Mouse (Mus musculus) G1E (cell line): ENCODE results near the gene Mfn2. TPM values are rescaled to one million over a fixed set of nuclear protein-coding genes. Genes with fewer than 3 reads are reported as not detected.

Experiments used
- ATAC-seq: 2 replicates; pipeline ENCODE4 v1.8.0; 2016; ENCODE audit warnings: mild to moderate bottlenecking; ENCODE audit not compliant: insufficient number of reproducible peaks, poor library complexity, low FRiP score, severe bottlenecking; ENCODE audit errors: extremely low read depth
- DNase-seq: peaks from one replicate; pipeline ENCODE4 v3.0.0; 2012; ENCODE audit warnings: low spot score
- H3K27me3 ChIP-seq: 2 replicates; pipeline ENCODE4 v1.6.1; 2012; ENCODE audit warnings: mild to moderate bottlenecking, low read length, inconsistent platforms; ENCODE audit not compliant: insufficient read depth
- H3K36me3 ChIP-seq: replicated peaks from 2 replicates; pipeline ENCODE3; 2012; ENCODE audit warnings: mild to moderate bottlenecking, inconsistent platforms
- H3K4me1 ChIP-seq: 2 replicates; pipeline ENCODE4 v1.6.1; 2012; ENCODE audit warnings: low read depth, low read length, inconsistent platforms, mixed read lengths; ENCODE audit not compliant: insufficient read depth
- H3K4me3 ChIP-seq: 2 replicates; pipeline ENCODE4 v1.5.1; 2012; ENCODE audit warnings: low read depth, mild to moderate bottlenecking, inconsistent platforms, low read length, moderate library complexity, mixed read lengths
- H3K9me3 ChIP-seq: replicated peaks from 2 replicates; pipeline ENCODE4 v1.6.1; 2012; ENCODE audit warnings: inconsistent platforms
- CTCF ChIP-seq: IDR thresholded peaks from 2 replicates; pipeline ENCODE4 v1.5.1; 2012; ENCODE audit warnings: low read depth, low read length, inconsistent platforms, mixed read lengths
- GATA1 ChIP-seq: IDR thresholded peaks from 2 replicates; pipeline ENCODE4 v1.6.1; 2012; ENCODE audit warnings: borderline replicate concordance, low read length, inconsistent platforms, mixed read lengths
- GATA2 ChIP-seq: IDR thresholded peaks from 2 replicates; pipeline ENCODE4 v1.6.1; 2012; ENCODE audit warnings: low read depth, low read length, inconsistent platforms, borderline replicate concordance
- POLR2AphosphoS5 ChIP-seq: IDR thresholded peaks from 2 replicates; pipeline ENCODE4 v1.6.1; 2012; ENCODE audit warnings: low read depth, low read length, inconsistent platforms; ENCODE audit not compliant: insufficient replicate concordance
- TAL1 ChIP-seq: conservative IDR thresholded peaks from 2 replicates; pipeline ENCODE4 v1.6.1; 2012; ENCODE audit warnings: low read depth, low read length, inconsistent platforms, mixed read lengths
- polyA plus RNA-seq: library from polyadenylated mRNA; stranded (reverse); fragments of >175 nt; gene quantifications from 2 replicates; pipeline ENCODE4 v1.2.3, GENCODE M21; 2012
- total RNA-seq, 2 experiments: library from RNA; stranded (forward) in 1 of 2; stranded (reverse) in 1 of 2; fragments of 200-1000 nt in 1 of 2; fragments of >200 nt in 1 of 2; fragmentation: Nextera tagmentation in 1 of 2; gene quantifications; 2 replicates each; pipeline ENCODE4 v1.2.3; 2014 to 2017

Gene Mfn2
- total and polyA plus RNA-seq, 3 experiments, result 18.3 to 21.0 (median 18.9) TPM

DNA sequence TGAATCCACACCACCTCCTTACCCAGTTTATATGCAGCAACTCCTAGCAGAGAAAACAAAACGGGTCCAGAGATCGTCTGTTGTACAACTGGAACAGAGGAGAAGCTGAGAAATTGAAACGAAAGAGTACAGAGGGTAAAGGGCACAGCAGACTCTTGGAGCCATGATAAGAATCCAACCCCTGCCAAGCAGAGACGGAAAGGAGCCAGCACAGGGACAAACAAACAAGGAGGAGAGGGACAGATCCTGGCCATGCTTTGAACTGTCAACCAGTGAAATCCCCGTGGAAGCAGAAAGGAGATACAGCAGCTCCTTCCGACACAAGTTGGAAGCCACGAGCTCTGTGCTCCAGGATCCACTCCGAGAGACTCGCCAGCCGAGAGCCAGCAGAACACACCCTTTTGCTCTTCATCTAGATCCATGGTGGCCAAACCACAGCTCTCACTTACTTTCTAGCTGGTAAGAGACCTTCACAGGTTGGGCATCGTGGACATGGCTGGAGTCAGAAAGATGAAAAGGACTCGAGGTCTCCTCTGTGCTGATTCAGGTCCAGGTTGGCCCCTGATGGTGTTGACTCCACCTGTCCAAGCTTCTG is 1.5 kb downstream of the Mfn2 start:
- Histone ChIP-seq H3K36me3 (peaks cover 54% of the 10 kb centered on the region), H3K4me3 (no peak overlapping the region; the same call in 1 of the 2 replicates), H3K4me1 (peaks cover 18% of the 10 kb centered on the region), H3K27me3 (no peaks in the 10 kb centered on the region), H3K9me3 (no peaks in the 10 kb centered on the region)
- DNase-seq (no peak), ATAC-seq (no peak)
- TF ChIP-seq POLR2AphosphoS5 (no peak), GATA1 (no peak), GATA2 (no peak), CTCF (no peak), TAL1 (no peak)

- ATAC-seq (no peak), DNase-seq (no peak)
- no peak for TF ChIP-seq GATA2
- TF ChIP-seq GATA1, result no peak
- no peak for TF ChIP-seq TAL1
- no peak for TF ChIP-seq POLR2AphosphoS5
- no peak for TF ChIP-seq CTCF
- H3K4me3 ChIP-seq, result no peak overlapping the region
- H3K36me3 ChIP-seq, result peaks cover 80% of the 10 kb centered on the region
- H3K27me3 ChIP-seq, result no peaks in the 10 kb centered on the region
- H3K9me3 ChIP-seq, result no peaks in the 10 kb centered on the region
- peaks cover 18% of the 10 kb centered on the region for H3K4me1 ChIP-seq
Measured at GRCm38 (mm10) chr4:147900452-147900851, 4.1 kb downstream of the Mfn2 start.

DNA sequence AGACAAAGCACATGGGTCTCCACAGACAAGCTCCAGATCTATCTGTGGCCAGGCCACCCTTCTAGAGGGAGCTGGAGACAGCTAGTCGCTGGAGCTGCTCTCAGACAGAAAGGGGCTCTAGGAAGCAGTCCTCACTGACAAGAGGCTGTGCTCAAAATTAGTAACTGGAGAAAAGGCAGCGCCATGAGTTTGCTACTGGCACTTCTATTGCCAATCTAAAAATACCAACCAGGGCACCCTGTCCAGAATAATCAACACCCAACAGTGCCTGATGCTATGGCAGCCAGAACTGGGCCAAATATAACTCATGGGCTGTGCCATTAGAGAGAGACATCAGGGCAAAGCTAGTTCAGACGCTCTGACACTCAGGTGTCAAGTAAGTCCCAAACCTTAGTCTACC is 7.2 kb downstream of the Mfn2 start:
- H3K27me3 ChIP-seq, result no peaks in the 10 kb centered on the region
- no peaks in the 10 kb centered on the region for H3K9me3 ChIP-seq
- no peak overlapping the region for H3K4me3 ChIP-seq
- ATAC-seq (no peak), DNase-seq (no peak)
- H3K4me1 ChIP-seq, result no peaks in the 10 kb centered on the region
- H3K36me3 ChIP-seq, result peaks cover 94% of the 10 kb centered on the region
- TF ChIP-seq TAL1 (no peak), CTCF (no peak), GATA2 (no peak), GATA1 (no peak), POLR2AphosphoS5 (no peak)

GRCm38 (mm10) chr4:147896411-147896810 is 8.1 kb downstream of the Mfn2 start:
- no peak overlapping the region for H3K4me3 ChIP-seq
- H3K9me3 ChIP-seq, result no peaks in the 10 kb centered on the region
- DNase-seq (no peak), ATAC-seq (no peak)
- no peaks in the 10 kb centered on the region for H3K27me3 ChIP-seq
- no peaks in the 10 kb centered on the region for H3K4me1 ChIP-seq
- peaks cover 94% of the 10 kb centered on the region for H3K36me3 ChIP-seq
- no peak for TF ChIP-seq TAL1
- no peak for TF ChIP-seq GATA2
- no peak for TF ChIP-seq CTCF
- no peak for TF ChIP-seq GATA1
- no peak for TF ChIP-seq POLR2AphosphoS5

DNA sequence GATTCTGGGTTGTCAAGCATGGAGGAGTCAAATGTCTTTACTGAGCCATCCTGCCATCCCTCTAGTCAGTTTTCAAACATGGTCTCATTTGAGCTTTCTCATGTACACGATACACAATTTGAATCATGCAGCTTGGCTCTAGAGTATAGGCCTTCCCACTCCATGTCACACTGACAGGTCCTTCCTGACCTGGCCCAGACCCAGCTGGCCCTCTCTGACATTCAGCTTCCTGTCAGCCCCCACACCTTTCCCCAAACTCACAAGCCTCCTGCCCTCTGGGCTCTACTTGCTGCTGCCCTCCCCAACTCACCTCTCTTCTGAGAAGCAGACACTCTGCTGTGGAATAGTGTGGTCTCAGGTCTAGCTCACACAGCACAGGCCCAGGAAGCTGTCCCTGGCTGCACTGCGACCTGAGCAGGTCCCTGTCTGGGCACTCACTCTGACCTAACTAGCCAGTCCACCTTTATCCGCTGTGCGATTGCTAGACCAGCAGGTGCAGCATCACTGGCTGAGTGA is 8.6 kb downstream of the Mfn2 start:
- H3K4me3 ChIP-seq, result no peak overlapping the region
- DNase-seq (no peak), ATAC-seq (no peak)
- TF ChIP-seq GATA2 (no peak), POLR2AphosphoS5 (no peak), GATA1 (no peak), CTCF (no peak), TAL1 (no peak)
- H3K36me3 ChIP-seq, result peaks cover 95% of the 10 kb centered on the region
- H3K4me1 ChIP-seq, result no peaks in the 10 kb centered on the region
- H3K27me3 ChIP-seq, result no peaks in the 10 kb centered on the region
- no peaks in the 10 kb centered on the region for H3K9me3 ChIP-seq

DNA sequence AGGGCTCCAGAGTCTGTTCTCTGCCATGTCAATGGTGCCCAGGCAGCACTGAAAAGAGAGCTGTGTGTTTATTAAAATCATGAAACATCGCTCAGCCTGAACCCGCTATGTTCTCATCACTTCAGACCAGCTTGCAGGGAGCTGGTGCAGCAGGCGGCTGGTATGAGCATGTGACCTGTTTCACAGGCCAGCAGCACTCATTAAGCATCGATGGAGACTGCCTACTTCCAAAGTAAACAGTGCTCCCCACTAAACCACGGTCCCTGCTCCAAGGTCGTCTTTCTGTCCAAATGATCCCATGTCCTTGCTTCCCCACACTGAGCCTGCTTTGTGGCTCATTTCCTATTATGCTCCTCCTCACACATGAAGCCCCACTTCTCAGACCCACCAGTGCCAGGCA is 14.2 kb downstream of the Mfn2 start:
- no peak overlapping the region for H3K4me3 ChIP-seq
- TF ChIP-seq TAL1, result no peak
- no peak for TF ChIP-seq POLR2AphosphoS5
- no peak for TF ChIP-seq GATA2
- TF ChIP-seq CTCF, result no peak
- no peak for TF ChIP-seq GATA1
- no peak for DNase-seq
- peaks cover 89% of the 10 kb centered on the region for H3K36me3 ChIP-seq
- no peaks in the 10 kb centered on the region for H3K9me3 ChIP-seq
- no peaks in the 10 kb centered on the region for H3K27me3 ChIP-seq
- H3K4me1 ChIP-seq, result no peaks in the 10 kb centered on the region
- ATAC-seq, result no peak
